Mouse (Mus musculus) common myeloid progenitor, adult 5-6 weeks (primary cell): ENCODE data around the gene Akap8. TPM values are rescaled to one million over a fixed set of nuclear protein-coding genes. Genes with fewer than 3 reads are reported as not detected.

Experiments used
- ATAC-seq: replicated peaks from 2 replicates; pipeline ENCODE4 v1.8.0; 2016; ENCODE audit warnings: low read depth, mild to moderate bottlenecking, moderate TSS enrichment, inconsistent platforms; ENCODE audit not compliant: poor library complexity, severe bottlenecking
- total RNA-seq: library from RNA; stranded (forward); fragments of 200-1000, 187-1606 nt; gene quantifications from 2 replicates; pipeline ENCODE4 v1.2.3, GENCODE M21; 2017

Gene Akap8
- total RNA-seq, 1 experiment from 2014 or later = 161 TPM

DNA sequence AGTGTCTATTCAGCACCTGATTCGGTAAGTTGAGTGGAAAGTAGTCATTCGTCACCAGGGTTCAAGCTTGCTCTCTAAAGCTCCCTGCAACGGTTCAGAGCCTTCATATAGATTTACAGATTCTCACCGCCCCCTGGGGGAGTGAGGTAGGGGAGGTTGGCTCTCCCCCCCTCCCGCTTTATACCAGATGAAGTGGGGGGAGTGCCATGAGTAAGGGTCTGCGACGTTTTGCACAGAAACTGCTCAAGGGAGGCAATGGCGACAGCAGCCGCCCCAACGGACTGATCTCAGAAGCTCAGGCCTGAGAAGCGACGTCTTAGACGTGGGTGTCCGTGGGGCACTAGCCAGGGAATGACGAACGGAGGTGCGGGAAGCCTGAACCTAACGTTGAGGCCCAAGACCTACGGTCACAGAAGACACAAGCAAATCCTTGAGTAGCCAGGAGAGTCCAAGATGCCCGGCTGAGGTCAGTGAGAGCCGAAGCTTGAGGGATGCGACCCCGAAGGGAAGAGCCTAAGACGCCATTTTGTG is 28.9 kb upstream of the Akap8 start:
- 0 out of 2 replicates have a peak, but pooled peaks have one; percentile 1 for ATAC-seq

DNA sequence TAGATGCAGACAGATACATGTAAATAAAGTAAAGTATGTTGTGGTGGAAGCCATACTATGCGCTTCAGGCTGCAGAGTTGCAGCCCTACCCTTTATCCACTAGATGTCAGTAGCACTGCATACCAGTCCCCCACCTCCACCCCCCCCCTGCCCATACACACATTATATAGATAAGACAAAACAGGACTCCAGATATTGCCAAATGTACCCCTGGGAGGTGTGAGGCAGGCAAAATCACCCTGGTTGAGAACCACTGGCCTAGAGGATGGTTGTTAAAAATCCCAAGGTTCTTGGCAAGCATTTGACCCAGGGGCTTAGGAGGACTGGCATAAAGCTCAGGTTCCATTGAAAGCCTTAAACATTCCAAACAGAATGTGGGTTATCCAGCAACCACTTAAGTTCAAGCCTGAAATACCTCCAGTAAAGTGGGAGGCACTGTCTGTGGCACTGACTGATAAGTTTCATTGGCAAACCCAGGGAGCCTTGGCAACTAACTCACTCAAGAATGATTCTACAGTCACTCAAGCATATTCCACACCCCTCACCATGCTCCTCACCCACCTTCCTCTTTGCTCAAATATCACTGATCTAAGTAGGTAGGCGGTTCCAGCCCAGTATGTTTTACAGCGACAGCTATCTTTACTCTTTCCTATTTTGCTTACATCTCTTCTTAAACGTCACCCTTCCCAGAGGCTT is 28.1 kb upstream of the Akap8 start:
- ATAC-seq = peak; percentile 55

DNA sequence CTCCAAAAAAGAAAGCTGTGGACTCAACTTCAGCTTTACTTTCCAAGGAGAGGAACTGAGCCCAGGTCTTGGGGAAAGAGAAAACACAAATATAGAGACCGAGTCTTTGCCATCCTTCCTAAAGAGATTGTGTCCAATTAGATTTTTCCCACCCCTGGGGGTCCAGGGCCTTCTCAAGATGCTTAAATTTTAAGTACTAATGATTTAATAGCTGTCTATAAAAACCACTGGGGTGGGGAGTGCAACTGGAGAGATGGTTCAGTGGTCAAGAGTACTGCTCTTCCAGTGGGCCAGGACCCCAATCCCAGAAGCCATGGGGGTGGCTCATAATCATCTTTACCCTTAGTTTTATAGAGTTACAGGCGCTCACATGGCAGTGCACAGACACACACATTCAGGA is 27.4 kb upstream of the Akap8 start:
- no peak for ATAC-seq

DNA sequence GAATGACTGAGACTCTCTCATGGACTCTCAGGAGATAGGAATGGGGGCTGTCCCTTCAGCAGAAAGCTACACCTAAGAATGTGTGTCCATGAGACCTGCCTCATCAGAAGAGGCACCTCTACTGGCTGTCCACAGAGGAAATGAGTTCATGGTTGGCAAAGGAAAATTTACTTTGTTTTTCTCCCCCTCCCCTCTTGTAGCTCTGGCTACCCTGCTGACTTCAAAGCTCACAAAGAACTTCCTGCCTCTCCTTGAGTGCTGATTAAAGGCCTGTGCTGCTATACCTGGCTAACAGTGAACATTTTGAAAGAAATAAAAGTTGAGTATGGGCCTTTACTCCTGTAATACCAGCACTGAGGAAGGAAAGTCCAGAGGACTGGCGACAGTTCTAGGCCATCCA is 20.1 kb upstream of the Akap8 start:
- ATAC-seq = no peak

DNA sequence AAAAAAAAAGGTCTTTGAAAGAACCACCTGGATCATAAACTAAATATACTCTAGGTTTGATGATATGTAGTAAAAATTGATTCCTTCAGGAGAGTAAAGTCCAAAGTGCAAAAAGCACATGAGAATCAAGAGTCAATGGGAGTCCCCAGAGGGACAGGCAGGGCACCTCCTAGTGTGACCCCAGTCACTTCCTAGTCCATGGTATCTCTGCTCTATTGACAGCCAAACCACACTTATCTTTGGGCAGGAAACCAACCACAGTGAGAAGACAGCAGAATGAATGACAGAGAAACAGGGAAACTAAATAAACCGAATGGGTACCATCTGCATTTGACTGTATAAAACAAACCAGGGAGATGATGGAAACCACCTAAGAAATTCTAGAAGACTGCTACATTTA is 19.1 kb upstream of the Akap8 start:
- peak; percentile 56; the same call in 1 of the 2 replicates for ATAC-seq

DNA sequence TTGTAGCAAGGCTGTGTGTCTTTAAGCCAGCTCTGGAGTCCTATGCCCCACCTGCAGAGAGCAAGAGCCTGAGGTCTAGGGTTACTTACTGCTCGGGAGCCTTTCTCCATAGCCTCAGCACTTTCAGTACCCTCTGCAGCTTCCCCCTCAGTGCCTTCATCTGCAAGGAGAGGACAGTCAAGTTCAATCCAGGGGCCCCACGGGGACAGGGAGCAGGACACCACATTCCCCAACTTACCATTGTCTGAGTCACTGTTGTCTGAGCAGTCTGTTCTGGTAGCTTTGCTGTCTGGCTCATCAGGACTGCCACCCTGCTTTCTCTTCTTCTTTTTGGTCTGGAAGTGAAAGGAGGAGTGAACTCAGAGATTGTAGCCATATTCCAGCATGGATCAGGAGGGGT is 14.8 kb upstream of the Akap8 start:
- no peak for ATAC-seq

DNA sequence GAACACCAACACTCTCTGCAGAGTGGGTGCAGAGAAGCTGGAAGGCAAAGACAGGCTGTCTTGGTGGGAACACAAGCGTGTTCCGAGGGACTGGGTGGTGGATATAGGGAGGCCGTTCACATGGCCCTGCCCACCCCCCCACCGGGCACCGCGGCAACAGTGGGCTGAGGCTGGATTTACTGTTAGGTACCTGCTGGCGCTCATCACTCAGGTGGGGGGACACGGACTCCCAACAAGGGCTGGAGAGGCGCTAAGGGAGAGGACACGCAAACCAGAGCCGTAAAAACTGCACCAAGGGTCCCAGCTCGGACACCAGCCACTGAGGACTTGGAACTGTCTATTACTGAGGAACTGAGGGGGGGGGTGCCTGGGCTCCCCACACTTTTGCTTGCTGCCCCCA is 13.9 kb upstream of the Akap8 start:
- ATAC-seq = no peak

DNA sequence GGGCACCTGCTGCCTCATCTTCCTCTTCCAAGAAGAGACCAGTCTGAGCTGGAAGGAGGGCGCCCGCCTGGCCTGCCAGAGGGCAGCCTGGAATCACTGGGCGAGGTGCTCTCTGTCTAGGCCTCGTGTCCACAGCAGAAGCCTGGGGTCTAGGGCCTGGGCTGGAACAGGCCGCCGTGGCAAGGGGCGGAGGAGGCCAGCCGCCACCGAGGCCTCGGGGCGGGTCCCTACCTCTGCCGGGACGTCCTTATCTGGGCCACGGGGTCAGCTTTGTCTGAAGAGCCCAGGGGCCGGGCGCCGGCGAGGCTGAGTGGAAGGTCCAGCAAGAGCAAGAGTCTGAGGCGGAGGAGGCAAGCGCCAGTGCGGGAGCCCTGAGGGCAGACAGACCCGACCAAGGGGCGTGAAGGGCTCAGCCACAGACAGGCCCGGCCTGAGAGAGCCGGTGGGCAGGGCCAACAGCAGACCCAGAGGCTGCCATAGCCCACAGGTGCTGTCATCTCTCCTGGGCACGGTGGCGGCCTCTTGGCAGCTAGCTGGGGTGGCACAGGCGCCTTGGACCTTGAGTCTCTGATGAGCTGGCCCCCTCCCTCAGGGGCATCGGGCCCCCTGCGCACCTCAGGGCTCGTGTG is 12.8 kb upstream of the Akap8 start:
- no peak for ATAC-seq

DNA sequence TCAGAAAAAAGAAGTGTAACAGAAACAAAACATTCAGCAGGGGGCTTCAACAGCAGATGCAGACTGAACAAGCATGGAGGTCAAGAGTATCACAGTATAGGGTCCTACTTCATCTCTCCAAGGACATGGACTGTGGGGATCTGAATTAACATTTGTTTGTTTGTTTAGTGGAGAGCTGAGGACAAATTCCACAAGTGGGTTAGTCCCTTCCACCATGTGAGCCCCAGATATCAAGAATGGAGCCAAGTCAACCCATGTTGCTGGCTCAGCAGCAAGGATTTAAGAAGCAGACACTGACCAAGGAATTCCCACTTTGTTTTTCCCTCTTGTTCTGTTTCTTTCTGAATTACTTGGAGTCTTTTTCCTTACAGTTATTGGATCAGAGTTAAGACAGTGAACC is 6.5 kb upstream of the Akap8 start:
- no peak for ATAC-seq

DNA sequence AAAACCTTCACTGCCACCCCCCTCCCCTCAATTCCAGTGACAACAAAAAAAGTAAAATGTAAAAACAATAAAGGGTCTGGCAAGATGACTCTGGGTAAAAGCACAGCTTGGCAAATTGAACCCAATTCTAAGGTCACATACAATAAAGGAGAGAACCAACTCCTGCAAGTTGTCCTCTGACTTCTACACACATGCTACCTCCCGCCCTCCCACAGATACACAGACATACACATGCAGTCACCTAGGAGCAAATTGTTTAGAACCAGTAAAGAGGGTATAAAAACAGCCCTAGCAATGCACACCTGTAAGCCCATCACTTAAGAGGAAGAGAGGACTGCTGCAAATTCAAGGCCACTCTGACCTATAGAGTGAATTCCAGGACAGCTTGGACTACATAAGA is 1.8 kb upstream of the Akap8 start:
- ATAC-seq = no peak

DNA sequence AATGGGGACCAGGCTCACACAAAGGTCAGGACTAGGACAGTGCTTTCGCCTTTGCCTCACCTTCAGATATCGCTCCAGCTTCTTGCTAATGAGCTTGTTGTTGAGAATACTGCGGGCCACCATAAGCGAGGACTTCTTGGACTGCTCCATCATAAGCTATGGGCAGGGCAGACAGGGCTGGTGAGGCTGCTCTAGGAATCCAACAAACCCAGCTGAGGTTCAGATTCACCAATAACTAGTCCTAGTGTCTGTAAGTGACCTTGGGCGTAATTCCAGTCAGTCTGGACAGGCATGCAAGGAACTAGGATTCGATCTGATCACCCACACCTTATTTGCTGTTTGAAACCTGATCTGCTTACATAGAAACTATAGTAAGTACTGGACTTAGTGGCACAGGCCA is 798 bp upstream of the Akap8 start:
- ATAC-seq = no peak

DNA sequence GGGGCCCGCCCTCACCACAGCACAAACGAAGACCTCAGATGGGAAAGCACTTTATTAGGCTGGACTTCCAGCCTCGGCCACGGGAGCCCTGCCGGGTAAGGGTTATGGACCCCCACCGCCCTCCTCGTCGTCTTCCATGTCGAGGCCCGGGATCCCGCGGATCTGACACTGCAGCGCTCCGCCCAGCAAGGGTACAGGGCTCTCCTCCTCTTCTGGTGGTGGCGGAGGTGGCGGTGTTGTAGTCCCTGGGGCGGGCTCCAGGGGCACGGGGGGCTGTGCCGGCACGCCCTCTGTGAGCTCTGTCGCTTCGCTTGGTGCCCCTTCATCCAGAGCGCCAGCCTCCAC is 324 bp upstream of the Akap8 start:
- ATAC-seq = peak; percentile 78

DNA sequence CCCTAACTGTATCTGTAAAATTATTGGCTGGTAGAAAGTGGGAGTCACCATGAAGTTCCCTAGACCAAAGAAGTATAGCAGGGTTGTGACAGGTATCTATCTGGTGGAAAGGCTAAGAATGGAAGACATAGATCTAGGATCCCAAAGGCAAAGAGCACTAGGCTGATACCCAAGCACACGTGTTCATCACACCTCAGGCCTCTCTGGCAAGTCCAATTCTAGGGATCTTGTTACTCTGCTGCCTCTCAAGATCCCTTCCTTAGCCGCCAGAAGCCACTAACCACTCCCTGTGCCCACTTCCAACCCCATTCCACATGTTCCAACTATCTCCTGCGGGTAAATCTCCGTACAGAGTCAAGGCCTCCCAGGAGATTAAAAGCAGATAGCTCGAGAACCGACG is 1.1 kb downstream of the Akap8 start:
- ATAC-seq = no peak

DNA sequence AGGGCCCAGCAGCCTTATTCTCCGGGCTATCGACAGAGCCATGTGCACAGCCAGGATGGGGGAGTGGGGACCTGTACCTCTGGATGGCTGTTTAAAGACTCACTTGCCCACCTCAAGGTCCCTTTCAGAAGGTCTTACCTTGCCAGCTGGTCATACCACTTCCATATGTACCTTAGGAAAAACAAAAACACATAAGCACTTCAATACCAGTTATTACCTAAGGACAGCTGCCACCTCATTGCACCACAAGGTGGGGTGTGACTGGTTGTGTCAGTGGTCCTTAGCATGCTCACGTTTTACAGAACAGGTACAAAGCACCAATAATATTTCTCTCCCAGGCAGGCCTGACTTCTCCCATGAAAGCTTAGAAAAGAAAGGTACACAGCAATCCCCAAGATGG is 3.3 kb downstream of the Akap8 start:
- ATAC-seq = no peak

DNA sequence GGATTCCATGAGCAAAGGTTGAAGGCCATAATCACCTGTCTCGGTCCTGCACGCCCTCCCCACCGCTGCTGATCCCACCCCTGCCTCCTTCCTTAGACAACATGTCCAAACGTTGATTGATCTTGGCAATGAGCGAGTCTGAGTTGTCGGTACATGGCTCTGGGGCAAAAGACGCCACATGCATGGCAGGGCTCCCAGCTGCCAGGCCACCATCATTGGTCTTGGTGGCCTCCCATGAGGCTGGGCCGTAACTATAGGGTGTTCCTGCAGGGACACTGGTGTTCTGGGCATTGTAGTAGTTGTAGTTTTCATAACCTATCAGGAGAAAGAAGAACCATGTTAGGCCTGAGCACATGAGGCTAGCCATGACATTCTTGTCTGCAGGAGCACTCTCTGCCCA is 4.0 kb downstream of the Akap8 start:
- ATAC-seq = no peak

DNA sequence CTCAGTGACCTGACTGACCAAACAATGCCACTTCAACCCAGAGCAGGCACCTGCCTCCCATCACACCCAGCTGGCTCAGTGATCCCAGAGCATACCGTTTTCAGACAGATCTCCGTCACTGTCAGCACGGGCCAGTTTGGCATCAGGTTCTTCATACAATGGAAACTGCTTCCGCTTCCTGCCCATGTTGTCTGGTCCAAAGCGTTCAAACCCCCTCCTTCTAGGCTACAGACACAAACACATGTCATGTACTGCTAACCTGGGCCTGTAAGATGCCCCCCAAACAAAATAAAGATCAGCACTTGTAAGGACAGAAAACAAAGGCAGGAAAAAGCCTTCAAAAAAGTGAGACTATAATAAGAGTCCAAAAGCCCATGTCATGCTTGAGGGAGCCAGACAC is 5.5 kb downstream of the Akap8 start:
- no peak for ATAC-seq

DNA sequence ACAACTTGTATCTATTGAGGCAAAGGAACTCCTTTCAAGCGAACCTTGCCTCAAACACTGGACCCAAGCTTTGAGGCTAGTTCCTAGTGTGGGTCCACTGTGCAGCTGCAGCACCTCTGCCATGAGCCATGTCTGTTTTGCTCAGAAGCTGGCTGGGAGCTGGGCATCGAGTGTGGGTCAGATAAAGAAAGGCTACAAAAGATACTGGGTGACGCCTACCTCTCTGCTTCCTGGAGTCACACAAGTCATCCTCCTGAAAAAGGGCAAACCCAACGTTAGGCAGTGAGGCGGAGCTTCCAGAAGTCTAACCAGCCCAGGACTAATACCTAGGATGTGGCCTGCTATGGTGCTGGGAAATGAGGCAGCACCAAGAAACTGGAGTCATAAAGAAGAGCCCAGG is 7.1 kb downstream of the Akap8 start:
- 0 out of 2 replicates have a peak, but pooled peaks have one; percentile 30 for ATAC-seq

DNA sequence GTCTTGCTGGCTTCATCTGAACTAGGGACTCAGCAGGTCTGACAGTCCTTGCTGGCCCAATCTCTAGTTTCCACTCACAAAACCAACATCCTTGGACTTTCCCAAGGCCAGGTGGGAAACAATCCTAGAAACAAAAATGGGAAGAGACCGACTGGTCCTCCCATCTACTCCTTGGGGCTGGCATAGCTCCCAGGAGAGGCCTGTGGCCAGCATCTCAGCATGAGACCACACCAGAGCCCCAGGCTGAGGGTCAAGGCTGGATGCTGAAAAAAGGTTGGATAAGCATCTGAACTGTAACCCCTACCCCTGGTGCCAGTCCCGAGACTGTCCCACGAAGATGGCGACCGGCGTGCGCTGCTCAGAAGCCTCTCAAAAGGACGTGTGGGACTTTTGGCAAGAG is 8.2 kb downstream of the Akap8 start:
- no peak for ATAC-seq

DNA sequence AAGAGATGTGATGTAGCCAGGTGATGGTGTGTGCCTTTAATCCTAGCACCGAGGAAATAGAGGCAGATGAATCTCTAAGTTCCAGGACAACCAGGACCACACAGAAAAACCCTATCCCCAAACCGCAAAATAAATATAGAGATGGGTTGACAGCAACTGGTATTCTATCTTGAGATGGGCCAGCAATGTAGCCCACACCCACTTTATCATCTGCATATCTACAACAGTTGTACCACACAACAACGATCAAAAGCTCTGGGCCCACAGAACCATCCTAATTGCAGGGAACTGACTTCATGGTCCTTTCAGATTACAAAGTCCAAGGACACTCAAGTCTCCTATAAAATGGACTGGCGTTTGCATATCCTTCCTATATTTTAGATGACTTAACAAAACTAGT is 13.1 kb downstream of the Akap8 start:
- ATAC-seq = no peak

DNA sequence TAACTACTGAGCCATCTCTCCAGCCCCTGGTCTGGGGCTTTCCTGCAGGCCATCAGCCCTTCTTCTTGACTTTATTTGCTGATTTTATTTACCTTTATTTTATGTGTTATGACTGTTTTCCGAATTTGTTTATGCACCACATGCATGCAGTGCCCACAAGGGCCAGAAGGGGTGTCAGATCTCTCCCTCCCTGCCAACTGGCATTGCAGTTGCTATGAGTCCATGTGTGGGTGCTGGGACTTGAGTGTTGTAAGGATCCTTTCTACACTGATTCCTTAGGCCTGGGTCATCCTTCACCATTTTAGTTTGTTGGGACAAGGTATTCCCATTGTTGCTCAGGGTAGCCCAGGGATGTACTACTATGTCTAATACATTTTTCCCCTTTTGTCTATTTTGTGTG is 22.9 kb downstream of the Akap8 start:
- ATAC-seq = no peak

DNA sequence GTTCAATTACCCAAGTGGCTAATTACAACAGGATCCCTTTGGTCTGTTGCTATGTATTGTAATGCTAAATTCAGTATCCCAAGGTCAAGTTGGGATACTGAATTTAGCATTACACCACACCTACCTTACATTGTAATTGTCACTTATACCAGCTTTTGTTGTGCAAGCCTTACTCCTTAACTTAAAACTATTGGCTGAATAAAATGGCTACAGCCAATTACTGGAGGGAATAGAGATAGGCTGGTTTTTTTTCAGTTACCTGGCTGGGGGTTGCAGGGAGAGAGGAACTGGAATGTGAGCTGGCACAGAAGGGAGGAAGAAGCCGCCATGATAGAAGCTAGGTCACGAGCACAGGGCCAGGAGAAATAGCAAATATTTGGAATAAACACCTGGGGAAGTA is 25.1 kb downstream of the Akap8 start:
- no peak for ATAC-seq

DNA sequence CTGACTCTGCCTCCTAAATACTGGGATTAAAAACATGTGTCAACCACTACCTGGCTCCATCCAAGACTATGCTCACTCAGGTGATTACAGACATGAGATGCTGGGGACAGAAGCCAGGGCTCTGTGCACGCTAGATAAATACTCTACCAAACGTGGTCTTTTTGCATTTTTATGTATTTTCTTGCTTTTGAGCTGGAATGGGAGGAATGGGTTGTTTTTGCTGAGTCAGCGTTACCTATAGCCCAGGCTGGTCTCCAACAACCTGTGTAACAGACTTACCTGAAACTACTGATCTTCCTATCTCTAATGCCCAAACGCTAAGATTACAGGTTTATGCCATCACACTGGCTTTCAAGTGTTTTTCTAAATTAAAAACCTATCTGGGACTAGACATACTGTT is 25.9 kb downstream of the Akap8 start:
- no peak for ATAC-seq
